Mouse (Mus musculus) thymus, postnatal 25 days (tissue): ENCODE data around the gene Slc35b2.

Experiments
- DNase-seq: peaks from one replicate; pipeline ENCODE4 v3.0.0; 2022

The Slc35b2 gene

GRCm38 (mm10) chr17:45563655-45564530, at the start of gene Slc35b2:
TSS of gene Slc35b2 (plus strand) at chr17:45563874.
- DNase-seq: peak; percentile 93

GRCm38 (mm10) chr17:45515204-45515726, 48.4 kb upstream of the Slc35b2 start:
- no peak for DNase-seq

GRCm38 (mm10) chr17:45515806-45516205, 47.9 kb upstream of the Slc35b2 start:
- no peak for DNase-seq

DNA sequence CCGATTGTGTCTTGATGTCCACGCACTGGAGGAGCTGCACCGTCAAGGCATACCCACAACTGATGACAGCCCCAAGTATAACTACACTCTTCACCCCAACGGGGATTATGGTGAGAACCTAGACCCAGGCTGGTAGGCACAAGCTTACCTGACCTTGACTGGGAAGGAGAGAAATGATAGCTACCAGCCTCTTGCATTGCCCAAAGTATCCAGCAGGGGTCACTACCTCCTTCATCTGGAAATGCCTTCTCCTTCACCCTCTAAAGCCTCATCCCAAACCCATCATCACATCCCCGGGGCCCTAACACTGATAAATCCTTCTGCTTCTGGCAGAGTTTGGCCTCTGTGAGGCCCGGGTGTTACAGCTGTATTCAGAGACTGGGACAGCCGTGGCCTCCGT, 47.2 kb upstream of the Slc35b2 start:
- DNase-seq: peak; percentile 79

DNA sequence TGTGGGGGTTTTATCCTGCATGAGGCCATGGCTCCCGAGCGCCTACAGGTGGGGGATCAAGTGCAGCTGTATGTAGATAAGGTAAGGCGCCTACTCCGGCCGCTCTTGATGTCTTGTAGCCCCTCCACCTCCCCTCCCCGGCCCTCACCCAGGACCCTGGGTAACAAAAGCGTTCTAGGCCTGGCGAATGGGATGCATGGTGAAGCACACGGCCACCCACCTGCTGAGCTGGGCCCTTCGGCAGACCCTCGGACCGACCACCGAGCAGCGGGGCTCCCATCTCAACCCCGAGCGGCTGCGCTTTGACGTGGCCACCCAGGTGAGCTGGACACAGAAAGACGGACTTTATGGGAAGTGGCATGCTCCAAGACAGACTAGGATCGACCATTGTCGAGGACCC, 46.5 kb upstream of the Slc35b2 start:
- DNase-seq: no peak

GRCm38 (mm10) chr17:45517549-45518215, 46.0 kb upstream of the Slc35b2 start:
- DNase-seq: no peak

DNA sequence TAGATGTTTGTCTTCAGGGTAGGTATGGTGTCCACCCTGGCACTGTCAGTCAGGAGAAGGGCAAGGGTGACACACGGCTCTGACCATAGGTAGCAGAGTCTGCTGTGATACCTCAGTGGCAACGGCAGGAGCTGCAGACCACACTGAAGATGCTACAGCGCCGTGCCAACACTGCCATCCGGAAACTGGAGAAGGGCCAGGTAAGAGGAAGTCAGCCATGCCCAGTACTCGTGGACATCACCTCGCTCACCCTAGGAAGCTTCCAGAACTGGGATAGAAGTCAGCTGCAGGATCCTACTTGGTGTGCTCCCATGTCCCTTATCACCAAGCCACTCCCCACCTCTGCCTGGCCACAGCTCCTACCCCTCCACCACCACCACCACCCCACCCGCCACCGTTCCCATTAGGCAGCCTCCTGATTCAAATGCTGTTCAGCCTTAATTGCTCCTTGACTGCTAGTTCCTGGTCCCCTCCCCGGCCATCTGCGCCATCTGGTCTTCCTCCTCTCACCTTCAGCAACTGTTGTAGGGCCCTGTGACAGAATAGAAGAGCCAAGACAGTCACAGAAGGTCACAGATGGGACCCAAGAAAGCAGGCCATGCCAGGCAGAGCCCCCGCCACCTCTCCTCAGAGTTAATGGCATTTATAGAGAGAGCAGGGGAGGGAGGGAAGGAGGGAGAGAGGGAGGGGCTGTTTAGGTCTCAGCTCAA, 44.8 kb upstream of the Slc35b2 start:
- no peak for DNase-seq

DNA sequence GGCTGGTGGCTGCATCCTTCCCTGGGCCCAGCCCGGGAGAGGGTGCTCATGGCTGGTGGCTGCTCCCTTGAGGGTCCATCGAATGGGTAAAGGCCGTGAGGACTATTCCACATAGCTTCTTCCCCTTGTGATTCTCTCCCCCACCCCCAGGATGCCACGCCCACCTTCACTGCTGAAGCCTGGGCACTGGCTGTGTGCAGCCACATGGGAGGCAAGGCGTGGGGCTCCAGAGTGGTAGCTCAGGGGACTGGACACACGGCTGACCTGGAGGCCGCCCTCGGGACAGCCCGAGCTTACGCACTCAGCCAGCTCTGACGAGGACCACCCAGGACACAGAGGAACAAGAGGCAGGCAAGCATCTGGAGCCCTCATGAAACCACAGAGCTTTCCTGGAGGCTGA, 43.5 kb upstream of the Slc35b2 start:
- DNase-seq: no peak

DNA sequence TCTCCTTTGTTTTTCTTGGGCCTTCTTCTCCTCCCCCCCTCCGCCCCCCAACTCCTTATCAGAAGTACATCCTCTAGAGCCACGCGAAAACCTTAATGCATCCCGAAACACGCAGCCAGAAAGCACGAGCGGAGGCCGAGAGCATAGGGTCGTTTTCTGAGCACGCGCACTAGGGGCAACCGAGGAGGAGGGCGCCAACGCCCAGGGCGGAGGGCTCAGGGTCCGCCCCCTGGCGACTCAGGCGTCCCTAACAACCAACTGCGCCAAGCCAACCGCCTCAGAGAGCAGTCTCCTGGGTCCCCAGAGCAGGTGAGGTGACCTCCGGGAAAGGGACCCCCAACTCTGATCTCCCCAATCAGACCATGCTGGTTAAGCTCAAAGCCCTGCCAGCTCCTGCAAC, 40.4 kb upstream of the Slc35b2 start, which contains the start of gene Tcte1:
Gene Tcte1, plus strand, starts transcription at position 172 of the 400 bp plus-strand sequence.
- DNase-seq: peak; percentile 62

GRCm38 (mm10) chr17:45524961-45525360, 38.7 kb upstream of the Slc35b2 start:
- no peak for DNase-seq

DNA sequence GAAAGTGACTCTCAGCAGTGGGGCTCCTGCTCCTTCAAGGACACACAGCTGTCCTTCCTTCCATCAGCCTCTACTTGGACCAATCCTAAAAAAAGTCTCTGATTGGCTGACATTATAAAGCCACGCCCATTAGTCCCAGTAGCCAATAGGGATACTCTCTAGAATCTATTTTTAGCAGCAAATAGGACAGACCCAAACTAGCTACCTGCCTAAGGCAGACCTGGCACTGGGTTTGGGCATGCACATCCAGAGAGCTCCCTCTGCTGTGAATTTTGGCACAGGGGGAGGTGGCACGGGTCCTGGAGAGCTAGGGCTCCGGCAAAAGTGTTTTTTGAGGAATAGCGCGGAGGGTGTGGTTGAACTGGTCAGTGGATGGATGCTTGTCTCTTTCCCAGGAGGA, 37.1 kb upstream of the Slc35b2 start:
- no peak for DNase-seq

GRCm38 (mm10) chr17:45530346-45530782, 33.3 kb upstream of the Slc35b2 start:
- no peak for DNase-seq

GRCm38 (mm10) chr17:45532896-45533295, 30.8 kb upstream of the Slc35b2 start:
- DNase-seq: no peak

DNA sequence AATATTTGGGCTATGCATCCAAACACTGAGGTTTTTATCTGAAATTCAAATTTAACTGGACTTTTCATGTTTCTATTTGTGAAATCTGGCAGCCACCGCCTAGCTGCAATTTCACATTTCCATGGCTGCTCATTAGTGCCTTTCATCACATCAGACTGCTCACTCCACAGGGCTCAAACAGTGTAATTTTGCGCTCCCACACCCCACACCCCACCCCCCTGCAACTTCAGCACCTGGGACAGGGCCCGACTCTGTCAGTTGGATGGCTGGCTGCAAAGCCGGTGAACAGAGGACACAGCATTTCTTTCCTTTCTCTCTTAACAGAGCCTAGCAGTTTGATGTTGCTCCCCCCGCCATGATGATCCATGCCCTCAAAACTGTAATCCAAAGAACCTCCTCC, 27.4 kb upstream of the Slc35b2 start:
- DNase-seq: no peak

- no peak for DNase-seq
Measured at GRCm38 (mm10) chr17:45538394-45538793, 25.3 kb upstream of the Slc35b2 start.

DNA sequence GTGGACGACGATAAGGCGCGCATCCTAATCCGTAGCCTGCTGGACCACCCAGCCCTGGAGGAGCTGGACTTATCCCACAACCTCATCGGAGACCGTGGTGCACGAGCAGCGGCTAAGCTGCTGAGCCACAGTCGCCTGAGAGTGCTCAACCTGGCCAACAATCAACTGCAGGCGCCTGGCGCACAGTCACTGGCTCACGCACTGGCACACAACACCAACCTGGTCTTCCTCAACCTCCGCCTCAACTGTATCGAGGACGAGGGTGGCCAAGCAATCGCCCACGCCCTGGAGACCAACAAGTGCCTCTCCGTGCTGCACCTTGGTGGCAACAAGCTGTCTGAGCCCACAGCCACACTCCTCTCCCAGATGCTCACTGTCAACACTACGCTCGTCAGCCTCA, 24.0 kb upstream of the Slc35b2 start:
- no peak for DNase-seq

- no peak for DNase-seq
Measured at GRCm38 (mm10) chr17:45542129-45542528, 21.5 kb upstream of the Slc35b2 start.

DNA sequence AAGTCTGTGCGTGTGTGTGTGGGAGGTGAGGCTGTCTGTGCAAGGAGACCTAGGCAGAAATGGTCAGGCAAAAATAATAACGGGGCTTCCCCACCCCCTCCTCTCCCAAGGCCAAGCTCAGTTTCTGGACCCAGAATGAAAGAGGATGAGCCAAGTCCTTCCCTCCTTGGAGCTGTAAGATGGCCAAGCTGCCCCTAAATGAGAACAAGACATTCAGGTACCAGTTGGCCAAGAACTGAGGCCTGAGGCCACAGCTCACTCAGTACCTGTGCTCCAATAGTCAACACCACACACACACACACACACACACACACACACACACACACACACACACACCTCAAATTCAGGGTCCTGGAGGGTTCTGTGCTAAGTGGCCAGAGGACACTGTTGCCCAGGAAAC, 21.0 kb upstream of the Slc35b2 start:
- no peak for DNase-seq

- no peak for DNase-seq
Measured at GRCm38 (mm10) chr17:45543115-45543514, 20.6 kb upstream of the Slc35b2 start.

- no peak for DNase-seq
Measured at GRCm38 (mm10) chr17:45544001-45544872, 19.4 kb upstream of the Slc35b2 start.

DNA sequence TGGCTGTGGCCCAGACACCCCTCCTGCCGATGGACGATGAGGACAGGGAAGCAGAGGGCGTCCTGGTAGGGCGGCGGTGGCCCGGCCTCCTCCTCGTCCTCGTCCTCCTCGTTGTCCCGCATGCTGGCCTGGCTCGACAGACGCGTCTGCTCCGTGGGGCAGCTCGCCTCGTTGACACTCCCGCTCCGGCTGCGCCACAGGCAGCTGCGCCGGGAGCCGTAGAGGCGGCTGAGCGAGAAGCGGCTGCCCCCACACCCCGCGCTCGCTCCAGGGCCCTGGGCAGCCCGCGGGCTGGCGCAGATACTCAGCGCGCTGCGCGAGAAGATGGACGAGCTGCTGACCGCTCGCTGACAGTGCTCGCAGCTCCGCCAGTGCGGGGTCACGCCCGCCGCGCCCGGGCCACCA, 18.8 kb upstream of the Slc35b2 start:
- no peak for DNase-seq

DNA sequence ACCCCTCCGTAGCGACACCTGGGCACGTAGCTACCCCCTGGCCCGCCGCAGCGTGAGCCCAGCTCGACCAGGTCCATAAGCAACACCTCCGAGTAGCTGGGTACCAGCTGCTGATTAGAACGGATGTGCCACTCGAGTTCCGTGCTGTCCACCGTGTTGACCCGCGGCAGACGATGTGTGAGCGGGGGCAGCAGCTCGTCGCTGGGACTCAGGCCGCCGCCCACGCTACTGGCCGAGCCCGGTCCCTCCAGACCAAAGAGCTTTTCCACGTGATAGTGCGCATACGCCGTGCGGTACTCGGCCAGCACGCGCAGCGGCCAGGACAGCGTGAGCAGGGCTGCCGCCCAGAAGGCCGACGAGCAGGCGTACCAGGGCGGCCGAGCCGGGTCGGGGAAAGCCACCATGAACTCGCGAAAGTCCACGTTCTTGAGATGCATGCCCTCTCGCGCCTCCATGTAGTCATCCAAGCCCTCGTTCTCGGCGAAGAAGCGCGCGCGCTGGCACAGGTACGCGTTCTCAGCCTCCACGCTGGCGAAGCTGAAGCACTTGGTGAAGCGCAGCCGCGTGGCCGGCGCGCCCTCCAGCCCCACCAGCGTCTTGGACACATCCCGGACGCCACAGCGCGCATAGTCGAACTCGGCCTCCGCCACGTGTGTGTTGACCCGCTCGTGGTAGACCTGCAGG, 18.3 kb upstream of the Slc35b2 start:
- no peak for DNase-seq
